Mouse (Mus musculus): Measurements from ENCODE around the gene Zfp710. TPM values are rescaled to one million over a fixed set of nuclear protein-coding genes. Genes with fewer than 3 reads are reported as not detected.
"Not testable (repeated sequence)": the region's sequence is repeated elsewhere in the genome, so short reads cannot be mapped to it uniquely, and the experiment has no call there.

Zfp710 gene
- polyA plus RNA-seq (2016; fragmentation: Nextera tagmentation; extraction: Ambion mirVana) = 21.6 and 22.2 TPM in 2 replicates

- peak within 1 kb of the TSS; percentile 68 for H3K4me3 ChIP-seq
- H3K36me3 ChIP-seq = no peaks in the 10 kb centered on the region
- ATAC-seq (ENCODE audit: insufficient number of reproducible peaks, insufficient read depth, low FRiP score, low TSS enrichment) = peak; percentile 70
- no peaks in the 10 kb centered on the region for H3K9me3 ChIP-seq
- peak within 1 kb of the TSS; percentile 76 for H3K9ac ChIP-seq
- WGBS = under 1% methylated on average over 42 of the region's 42 CpGs
- peaks cover 25% of the 10 kb centered on the region for H3K4me1 ChIP-seq
- no peaks in the 10 kb centered on the region for H3K27me3 ChIP-seq
- peak within 1 kb of the TSS; percentile 95 for H3K27ac ChIP-seq
- peak within 1 kb of the TSS; percentile 94 for H3K4me2 ChIP-seq (replicated peaks)
These were observed at the start of gene Zfp710 for GRCm38 (mm10) chr7:80024521-80025390. Gene Zfp710 (plus strand): TSS chr7:80024814.

DNA sequence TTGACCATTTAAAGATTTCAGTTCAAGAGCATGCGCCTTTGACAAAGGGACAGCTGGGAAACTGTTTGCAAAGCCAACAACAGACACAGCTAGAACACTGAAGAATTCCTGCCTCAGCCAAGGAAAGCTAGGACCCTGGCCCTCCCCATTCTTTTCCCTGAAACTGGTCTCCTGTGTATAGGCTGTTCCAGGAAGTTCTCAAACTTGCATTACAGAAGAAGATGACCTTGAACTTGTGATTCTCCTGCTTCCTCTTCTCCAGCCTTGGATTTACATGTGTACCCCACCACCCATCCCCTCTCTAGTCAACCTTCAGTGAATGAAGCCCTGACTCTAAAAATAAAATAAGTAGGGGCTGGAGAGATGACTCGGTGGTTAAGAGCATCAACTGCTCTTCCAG, 49.3 kb upstream of the Zfp710 start:
- Histone ChIP-seq H3K4me2 (replicated peaks) (no peak overlapping the region), H3K4me1 (no peaks in the 10 kb centered on the region), H3K9ac (no peak overlapping the region), H3K27me3 (no peaks in the 10 kb centered on the region), H3K9me3 (no peaks in the 10 kb centered on the region), H3K36me3 (no peaks in the 10 kb centered on the region), H3K27ac (no peak overlapping the region), H3K4me3 (no peak overlapping the region)
- ATAC-seq (ENCODE audit: insufficient number of reproducible peaks, insufficient read depth, low FRiP score, low TSS enrichment) = no peak
- WGBS = 90% methylated on average over 2 of the region's 2 CpGs

- H3K9me3 ChIP-seq = no peaks in the 10 kb centered on the region
- no peak overlapping the region for H3K9ac ChIP-seq
- no peaks in the 10 kb centered on the region for H3K27me3 ChIP-seq
- H3K36me3 ChIP-seq = no peaks in the 10 kb centered on the region
- WGBS = 86% methylated on average over 7 of the region's 7 CpGs
- H3K27ac ChIP-seq = no peak overlapping the region
- no peaks in the 10 kb centered on the region for H3K4me1 ChIP-seq
- H3K4me2 ChIP-seq (replicated peaks) = no peak overlapping the region
- H3K4me3 ChIP-seq = no peak overlapping the region
- ATAC-seq (ENCODE audit: insufficient number of reproducible peaks, insufficient read depth, low FRiP score, low TSS enrichment) = no peak
These were observed 37.9 kb upstream of the Zfp710 start for GRCm38 (mm10) chr7:79986717-79987116.

DNA sequence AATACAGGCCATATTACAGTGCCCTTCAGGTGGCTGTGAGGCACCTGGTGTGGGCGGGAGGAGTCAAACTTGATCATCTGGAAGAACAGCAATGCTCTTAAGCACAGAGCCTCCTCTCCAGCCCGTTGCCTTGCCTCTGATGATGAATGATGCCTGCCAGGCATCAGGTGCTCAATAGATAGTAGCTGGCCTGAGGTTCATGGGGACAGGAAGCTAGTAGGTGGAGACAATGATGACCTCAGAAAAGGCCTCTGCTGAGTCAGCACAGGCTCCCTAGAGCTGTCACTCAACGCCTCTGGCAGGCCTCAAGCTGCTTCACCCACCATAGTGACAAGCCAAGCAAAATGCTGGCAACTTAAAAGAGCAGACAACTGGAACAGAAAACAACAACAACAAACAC, 36.9 kb upstream of the Zfp710 start:
- no peak for ATAC-seq (ENCODE audit: insufficient number of reproducible peaks, insufficient read depth, low FRiP score, low TSS enrichment)
- H3K9ac ChIP-seq = no peak overlapping the region
- WGBS = 50% methylated on average over 3 of the region's 3 CpGs
- no peaks in the 10 kb centered on the region for H3K36me3 ChIP-seq
- H3K27ac ChIP-seq = no peak overlapping the region
- no peak overlapping the region for H3K4me2 ChIP-seq (replicated peaks)
- no peaks in the 10 kb centered on the region for H3K4me1 ChIP-seq
- no peaks in the 10 kb centered on the region for H3K27me3 ChIP-seq
- H3K9me3 ChIP-seq = no peaks in the 10 kb centered on the region
- no peak overlapping the region for H3K4me3 ChIP-seq

DNA sequence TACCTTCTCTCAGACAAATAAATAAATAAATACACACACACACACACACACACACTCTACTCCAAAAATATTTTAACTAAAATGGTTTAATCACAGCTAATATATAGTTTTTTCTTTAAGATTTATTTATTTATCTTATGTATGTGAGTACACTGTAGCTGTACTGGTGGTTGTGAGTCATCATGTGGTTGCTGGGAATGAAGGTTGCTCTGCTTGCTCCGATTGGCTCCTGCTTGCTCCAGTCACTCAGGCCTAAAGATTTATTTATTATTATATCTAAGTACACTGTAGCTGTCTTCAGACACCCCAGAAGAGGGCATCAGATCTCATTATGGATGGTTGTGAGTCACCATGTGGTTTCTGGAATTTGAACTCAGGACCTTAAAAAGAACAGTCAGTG, 36.1 kb upstream of the Zfp710 start:
- WGBS = 96% methylated on average over 1 of the region's 1 CpGs
- not testable (repeated sequence) for H3K36me3 ChIP-seq; H3K4me1 ChIP-seq; H3K27ac ChIP-seq; H3K9ac ChIP-seq; ATAC-seq (ENCODE audit: insufficient number of reproducible peaks, insufficient read depth, low FRiP score, low TSS enrichment); H3K27me3 ChIP-seq; H3K9me3 ChIP-seq; H3K4me3 ChIP-seq; H3K4me2 ChIP-seq (replicated peaks)

DNA sequence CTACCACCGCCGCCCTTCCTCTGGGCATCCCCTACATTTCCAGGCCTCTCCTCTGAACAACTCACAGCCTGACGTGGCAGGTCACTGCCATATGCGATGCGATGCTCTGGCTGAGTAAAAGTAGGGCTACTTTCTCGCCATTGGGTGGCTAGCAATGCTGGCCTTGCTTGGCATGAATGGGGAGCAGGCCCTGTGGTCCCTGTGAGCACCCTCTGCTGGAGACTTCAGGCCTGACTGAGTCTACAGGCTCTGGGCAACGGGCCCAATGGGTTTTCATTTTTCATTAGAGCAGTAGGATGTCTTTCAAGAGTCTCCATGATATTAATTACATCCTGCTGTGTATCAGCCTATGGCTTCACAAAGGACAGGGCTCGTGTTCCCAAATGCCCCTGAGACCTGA, 30.1 kb upstream of the Zfp710 start:
- Histone ChIP-seq H3K4me3 (no peak overlapping the region), H3K27ac (no peak overlapping the region), H3K4me2 (replicated peaks) (no peak overlapping the region), H3K27me3 (no peaks in the 10 kb centered on the region), H3K9ac (no peak overlapping the region), H3K4me1 (no peaks in the 10 kb centered on the region), H3K36me3 (no peaks in the 10 kb centered on the region), H3K9me3 (no peaks in the 10 kb centered on the region)
- no peak for ATAC-seq (ENCODE audit: insufficient number of reproducible peaks, insufficient read depth, low FRiP score, low TSS enrichment)
- WGBS = 30% methylated on average over 8 of the region's 8 CpGs

GRCm38 (mm10) chr7:79997761-79998160, 26.9 kb upstream of the Zfp710 start:
- Histone ChIP-seq H3K9me3 (no peaks in the 10 kb centered on the region), H3K4me2 (replicated peaks) (no peak overlapping the region), H3K4me1 (no peaks in the 10 kb centered on the region), H3K27me3 (no peaks in the 10 kb centered on the region), H3K27ac (no peak overlapping the region), H3K36me3 (no peaks in the 10 kb centered on the region), H3K9ac (no peak overlapping the region), H3K4me3 (no peak overlapping the region)
- 77% methylated on average over 1 of the region's 1 CpGs for whole genome bisulfite sequencing
- no peak for ATAC-seq (ENCODE audit: insufficient number of reproducible peaks, insufficient read depth, low FRiP score, low TSS enrichment)

DNA sequence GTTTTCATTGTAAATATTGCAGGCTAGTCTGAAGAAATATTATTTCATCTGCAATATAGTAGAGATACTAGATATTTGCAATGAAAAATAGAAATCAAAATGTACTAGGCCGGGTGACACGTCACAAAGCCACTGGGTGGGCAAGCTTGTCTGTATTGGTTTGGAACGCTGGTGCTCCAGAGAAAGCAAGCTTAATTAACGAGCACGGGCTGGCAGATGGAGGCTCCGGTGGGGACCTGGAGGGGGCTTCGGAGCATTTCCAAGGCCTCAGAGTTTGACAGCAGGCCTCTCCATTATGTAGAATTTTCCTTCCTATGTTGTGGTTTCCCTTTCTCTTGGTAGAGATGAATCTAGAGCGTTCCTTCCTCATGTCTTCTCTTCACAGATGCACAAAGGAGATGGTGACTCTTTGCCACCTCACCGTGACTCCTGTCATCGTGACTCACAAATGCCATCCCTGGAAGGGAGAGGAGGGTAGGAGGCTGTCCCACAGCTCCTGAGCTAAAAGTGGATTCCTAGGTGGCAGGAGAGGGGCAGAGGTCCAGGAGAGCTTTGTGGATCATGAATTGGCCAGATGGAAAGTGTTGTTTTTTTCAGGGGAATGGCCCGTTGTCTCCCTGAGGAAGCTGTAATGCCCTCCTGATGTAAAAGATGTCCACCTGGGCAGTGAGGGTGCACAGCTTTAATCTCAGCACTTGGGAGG, 22.1 kb upstream of the Zfp710 start:
- WGBS = 82% methylated on average over 11 of the region's 11 CpGs
- no peak overlapping the region for H3K9ac ChIP-seq
- no peak overlapping the region for H3K4me2 ChIP-seq (replicated peaks)
- no peaks in the 10 kb centered on the region for H3K9me3 ChIP-seq
- no peaks in the 10 kb centered on the region for H3K36me3 ChIP-seq
- H3K4me3 ChIP-seq = no peak overlapping the region
- H3K27ac ChIP-seq = no peak overlapping the region
- no peak for ATAC-seq (ENCODE audit: insufficient number of reproducible peaks, insufficient read depth, low FRiP score, low TSS enrichment)
- H3K4me1 ChIP-seq = no peaks in the 10 kb centered on the region
- no peaks in the 10 kb centered on the region for H3K27me3 ChIP-seq

DNA sequence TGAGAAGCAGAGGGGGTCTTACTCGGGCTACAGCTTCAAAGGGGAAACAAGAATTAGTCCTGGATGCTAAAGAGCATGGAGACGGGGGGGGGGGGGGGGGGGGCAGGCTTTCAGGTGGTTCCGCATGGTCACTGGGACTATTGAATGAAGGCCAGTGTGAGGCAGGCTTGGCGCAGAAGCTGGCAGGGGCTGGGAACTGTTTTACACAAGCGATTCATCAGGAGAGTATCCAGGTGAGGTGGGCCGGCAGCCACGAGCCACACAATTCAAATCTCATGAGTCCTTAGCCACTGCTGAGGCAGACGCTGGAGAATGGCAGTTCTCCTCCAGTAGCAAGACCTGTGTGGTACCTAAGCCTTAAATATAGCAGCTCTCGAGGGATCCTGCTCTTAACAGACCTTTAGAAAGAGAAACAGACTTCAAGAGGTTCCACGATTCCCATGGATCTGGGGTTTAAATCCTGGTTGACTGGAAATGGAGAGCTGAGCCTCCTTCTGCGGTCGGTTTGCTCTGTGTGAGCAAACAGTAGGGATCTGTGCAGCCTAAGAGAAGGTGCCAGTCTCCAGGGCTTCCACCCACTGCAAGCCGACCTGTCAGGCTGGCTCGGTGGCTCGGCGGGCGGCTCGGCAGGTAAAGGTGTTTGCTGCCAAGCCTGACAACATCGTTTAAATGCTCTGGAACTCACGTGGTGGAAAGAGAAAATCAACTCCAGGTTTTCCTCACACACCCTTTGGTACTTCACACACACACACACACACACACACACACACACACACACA, 19.6 kb upstream of the Zfp710 start:
- Histone ChIP-seq H3K4me1 (no peaks in the 10 kb centered on the region), H3K27me3 (no peaks in the 10 kb centered on the region), H3K9ac (no peak overlapping the region), H3K4me3 (no peak overlapping the region), H3K27ac (no peak overlapping the region), H3K9me3 (no peaks in the 10 kb centered on the region), H3K36me3 (no peaks in the 10 kb centered on the region), H3K4me2 (replicated peaks) (no peak overlapping the region)
- no peak for ATAC-seq (ENCODE audit: insufficient number of reproducible peaks, insufficient read depth, low FRiP score, low TSS enrichment)
- WGBS = 55% methylated on average over 20 of the region's 20 CpGs

DNA sequence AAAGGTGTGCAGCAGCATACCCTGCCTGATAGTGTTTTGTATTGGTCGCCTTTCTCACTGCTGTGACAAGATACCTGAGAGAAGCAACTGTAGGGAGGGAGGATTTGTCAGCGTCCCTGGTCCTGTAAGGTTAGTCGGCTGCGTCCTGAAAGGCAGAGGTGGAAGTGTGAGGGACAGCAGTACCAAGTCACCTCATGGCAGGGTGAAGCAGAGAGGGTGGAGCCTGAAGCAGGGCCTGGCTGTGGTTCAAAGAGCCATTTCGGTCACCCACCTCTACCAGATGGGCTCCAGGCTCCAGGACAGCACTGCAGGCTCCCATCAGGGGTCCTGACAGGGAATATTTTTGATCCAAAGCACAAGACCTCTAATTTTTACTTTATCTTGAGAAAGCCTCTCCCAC, 13.9 kb upstream of the Zfp710 start:
- no peak overlapping the region for H3K9ac ChIP-seq
- H3K4me1 ChIP-seq = no peaks in the 10 kb centered on the region
- H3K4me2 ChIP-seq (replicated peaks) = no peak overlapping the region
- H3K4me3 ChIP-seq = no peak overlapping the region
- H3K27ac ChIP-seq = no peak overlapping the region
- H3K9me3 ChIP-seq = no peaks in the 10 kb centered on the region
- ATAC-seq (ENCODE audit: insufficient number of reproducible peaks, insufficient read depth, low FRiP score, low TSS enrichment) = no peak
- no peaks in the 10 kb centered on the region for H3K36me3 ChIP-seq
- H3K27me3 ChIP-seq = no peaks in the 10 kb centered on the region
- 73% methylated on average over 5 of the region's 5 CpGs for WGBS

GRCm38 (mm10) chr7:80011470-80011869, 13.1 kb upstream of the Zfp710 start:
- Histone ChIP-seq H3K4me2 (replicated peaks) (no peak overlapping the region), H3K36me3 (no peaks in the 10 kb centered on the region), H3K27me3 (no peaks in the 10 kb centered on the region), H3K9ac (no peak overlapping the region), H3K4me1 (no peaks in the 10 kb centered on the region), H3K4me3 (no peak overlapping the region), H3K27ac (no peak overlapping the region), H3K9me3 (no peaks in the 10 kb centered on the region)
- ATAC-seq (ENCODE audit: insufficient number of reproducible peaks, insufficient read depth, low FRiP score, low TSS enrichment) = no peak
- 53% methylated on average over 2 of the region's 2 CpGs for WGBS
